Mouse (Mus musculus) hindbrain, postnatal 0 days (tissue): ENCODE data around the gene Ints14. TPM values are rescaled to one million over a fixed set of nuclear protein-coding genes. Genes with fewer than 3 reads are reported as not detected.
"Not testable (repeated sequence)": the region's sequence is repeated elsewhere in the genome, so short reads cannot be mapped to it uniquely, and the experiment has no call there.

Experiments used
- ATAC-seq: fragments of 200-750 bp; cut with Nextera tagmentation; 2 replicates; pipeline ENCODE4 v1.8.0; 2017; ENCODE audit warnings: mild to moderate bottlenecking, moderate TSS enrichment, moderate library complexity
- DNase-seq: peaks from one replicate; pipeline ENCODE4 v3.0.0-alpha.2; 2015; ENCODE audit warnings: low spot score
- H3K27ac ChIP-seq: fragments of 300-500 bp; sonication (generic); 2 replicates; pipeline ENCODE4 v1.5.1; 2014; ENCODE audit warnings: mild to moderate bottlenecking
- H3K27me3 ChIP-seq: fragments of 300-500 bp; sonication (generic); 2 replicates; pipeline ENCODE4 v1.6.1; 2014; ENCODE audit warnings: low read length, mixed read lengths; ENCODE audit not compliant: insufficient read depth
- H3K36me3 ChIP-seq: fragments of 300-500 bp; sonication (generic); 2 replicates; pipeline ENCODE4 v1.6.1; 2014; ENCODE audit warnings: low read length, mixed read lengths; ENCODE audit not compliant: insufficient read depth
- H3K4me1 ChIP-seq: fragments of 300-500 bp; sonication (generic); 2 replicates; pipeline ENCODE4 v1.6.1; 2014; ENCODE audit warnings: antibody characterized with exemption, low read length, mixed read lengths; ENCODE audit not compliant: insufficient read depth
- H3K4me2 ChIP-seq: fragments of 300-500 bp; sonication (generic); 2 replicates; pipeline ENCODE4 v1.6.1; 2014; ENCODE audit warnings: low read depth, mild to moderate bottlenecking, low read length, moderate library complexity, mixed read lengths
- H3K4me3 ChIP-seq: fragments of 300-500 bp; sonication (generic); 2 replicates; pipeline ENCODE4 v1.5.1; 2014; ENCODE audit warnings: low read length
- H3K9ac ChIP-seq: fragments of 300-500 bp; sonication (generic); replicated peaks from 2 replicates; pipeline ENCODE4 v1.6.1; 2014; ENCODE audit warnings: mild to moderate bottlenecking, low read length, moderate library complexity, mixed read lengths
- H3K9me3 ChIP-seq: fragments of 300-500 bp; sonication (generic); 2 replicates; pipeline ENCODE4 v1.6.1; 2016; ENCODE audit warnings: low read length, mixed read lengths
- CTCF ChIP-seq: IDR thresholded peaks from 2 replicates; pipeline ENCODE4 v1.5.1; 2016; ENCODE audit warnings: antibody characterized with exemption, control low read depth, low read depth
- WGBS: fragments of 180-500 bp; shearing (Covaris S2); extraction: QIAGEN DNeasy Blood & Tissue Kit; methylation state at CpG from one replicate; pipeline ENCODE4 v1.1.7; 2014; 5-methylcytosine and 5-hydroxymethylcytosine counted together
- polyA plus RNA-seq: library from polyadenylated mRNA; unstranded; fragments of >200 nt; fragmentation: Nextera tagmentation; extraction: Ambion mirVana; gene quantifications from 2 replicates; pipeline ENCODE4 v1.2.1, GENCODE M21; 2015
- total RNA-seq: library from RNA; depleted of rRNA; stranded (reverse); fragments of >200 nt; gene quantifications from 2 replicates; pipeline ENCODE4 v1.2.3, GENCODE M21; 2014

The Ints14 gene
- total and polyA plus RNA-seq, 2 experiments from 2014 or later, result 28.8 to 30.4 TPM

GRCm38 (mm10) chr9:64981904-64982303 is 21.2 kb downstream of the Ints14 start:
- Histone ChIP-seq H3K9ac (no peak overlapping the region), H3K4me3 (no peak overlapping the region), H3K36me3 (peaks cover 68% of the 10 kb centered on the region), H3K9me3 (no peaks in the 10 kb centered on the region), H3K4me1 (no peaks in the 10 kb centered on the region), H3K27me3 (no peaks in the 10 kb centered on the region), H3K4me2 (no peak overlapping the region), H3K27ac (no peak overlapping the region)
- DNase-seq, result no peak
- WGBS, result 68% methylated on average over 1 of the region's 1 CpGs
- TF ChIP-seq CTCF, result no peak
- ATAC-seq, result no peak

DNA sequence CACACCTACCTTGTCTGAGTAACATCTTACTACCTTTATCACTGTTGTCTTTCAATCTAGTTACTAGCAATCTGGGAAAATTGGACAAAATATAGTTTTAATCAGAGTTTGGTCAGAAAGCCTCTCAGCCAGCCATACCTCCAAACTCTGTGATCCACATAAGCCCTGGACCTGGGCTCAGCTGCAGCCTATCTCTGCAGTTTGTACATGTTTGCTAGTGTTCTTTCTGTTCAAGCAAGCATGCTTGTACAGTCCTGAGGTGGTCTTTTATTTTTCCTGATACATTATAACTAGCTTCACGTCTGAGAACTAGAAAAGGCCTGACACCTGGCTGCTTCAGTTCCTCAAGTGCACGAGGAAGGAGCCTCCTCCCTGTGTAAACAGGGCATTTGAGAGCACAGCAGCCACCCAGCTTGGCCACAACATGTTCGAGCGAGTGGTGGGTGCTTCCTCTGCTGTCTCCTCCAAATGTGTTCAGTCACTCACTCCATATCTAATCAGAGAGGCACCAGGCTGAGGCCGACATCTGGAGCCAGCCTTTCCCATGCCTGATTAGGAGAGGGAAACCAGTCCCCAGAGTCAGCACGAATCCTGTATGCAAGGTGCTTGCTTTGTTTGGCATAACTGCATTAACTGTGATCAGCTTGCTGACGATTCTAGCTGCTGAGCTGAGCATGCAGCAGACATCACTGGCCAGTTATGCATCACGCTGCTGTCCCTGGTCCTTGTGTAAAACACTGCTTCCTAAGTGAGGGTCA is 24.5 kb downstream of the Ints14 start:
- Histone ChIP-seq H3K4me3 (no peak overlapping the region), H3K9ac (no peak overlapping the region), H3K4me2 (no peak overlapping the region), H3K36me3 (peaks cover 72% of the 10 kb centered on the region), H3K27me3 (no peaks in the 10 kb centered on the region), H3K4me1 (no peaks in the 10 kb centered on the region), H3K27ac (no peak overlapping the region), H3K9me3 (no peaks in the 10 kb centered on the region)
- ATAC-seq (no peak), DNase-seq (no peak)
- no peak for TF ChIP-seq CTCF
- WGBS, result 80% methylated on average over 8 of the region's 8 CpGs

- Histone ChIP-seq H3K36me3 (peaks cover 72% of the 10 kb centered on the region), H3K27ac (no peak overlapping the region), H3K9ac (no peak overlapping the region), H3K4me2 (no peak overlapping the region), H3K4me1 (no peaks in the 10 kb centered on the region), H3K4me3 (no peak overlapping the region), H3K9me3 (no peaks in the 10 kb centered on the region), H3K27me3 (no peaks in the 10 kb centered on the region)
- 89% methylated on average over 9 of the region's 9 CpGs for WGBS
- DNase-seq (no peak), ATAC-seq (no peak)
- no peak for TF ChIP-seq CTCF
Observed at GRCm38 (mm10) chr9:64985807-64986206, 25.1 kb downstream of the Ints14 start.

DNA sequence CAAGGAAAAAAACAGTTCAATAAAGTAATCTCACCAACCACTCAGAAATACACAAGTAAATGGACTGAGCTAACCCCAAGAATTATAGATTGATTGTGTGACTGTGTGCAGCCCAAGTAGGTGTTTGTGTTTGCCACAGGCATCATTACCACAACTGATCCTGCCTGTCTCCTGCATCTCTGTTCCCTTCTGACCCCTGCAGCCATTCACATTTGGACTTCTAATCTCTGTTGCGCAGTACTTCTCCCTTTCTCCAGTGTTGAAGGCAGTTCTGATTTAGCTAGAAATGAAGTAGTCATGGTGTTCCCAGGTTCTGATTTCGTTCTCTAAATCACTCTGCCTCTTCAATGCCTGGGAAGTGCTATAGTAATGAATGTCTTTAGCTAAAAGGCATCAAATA is 26.9 kb downstream of the Ints14 start:
- no peak overlapping the region for H3K9ac ChIP-seq
- H3K9me3 ChIP-seq, result no peaks in the 10 kb centered on the region
- 94% methylated on average over 2 of the region's 2 CpGs for WGBS
- no peak overlapping the region for H3K4me3 ChIP-seq
- no peaks in the 10 kb centered on the region for H3K27me3 ChIP-seq
- no peak overlapping the region for H3K27ac ChIP-seq
- H3K4me1 ChIP-seq, result no peaks in the 10 kb centered on the region
- DNase-seq (no peak), ATAC-seq (no peak)
- peaks cover 73% of the 10 kb centered on the region for H3K36me3 ChIP-seq
- H3K4me2 ChIP-seq, result no peak overlapping the region
- TF ChIP-seq CTCF, result no peak

DNA sequence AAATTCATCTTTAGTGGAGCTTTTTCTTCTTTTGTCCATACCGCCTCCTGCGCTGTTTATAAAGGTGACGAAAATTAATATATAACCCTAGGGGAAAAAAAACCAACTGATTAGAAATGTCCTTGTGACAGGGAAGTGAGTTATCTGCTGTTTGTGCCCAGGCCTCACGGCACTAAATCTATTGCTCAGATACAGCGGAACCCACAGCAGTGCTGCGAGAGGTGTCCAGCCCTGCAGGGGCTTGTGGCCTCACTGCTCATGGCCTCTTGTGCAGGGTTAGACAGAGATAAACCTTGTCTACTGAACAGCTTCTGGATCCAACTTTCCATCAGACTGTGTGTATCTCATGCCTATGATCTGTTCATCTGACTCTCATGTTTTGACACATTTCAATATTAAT is 27.7 kb downstream of the Ints14 start:
- H3K27ac ChIP-seq, result no peak overlapping the region
- no peaks in the 10 kb centered on the region for H3K4me1 ChIP-seq
- peaks cover 74% of the 10 kb centered on the region for H3K36me3 ChIP-seq
- no peaks in the 10 kb centered on the region for H3K9me3 ChIP-seq
- WGBS, result 93% methylated on average over 6 of the region's 6 CpGs
- no peak for ATAC-seq
- H3K4me3 ChIP-seq, result no peak overlapping the region
- TF ChIP-seq CTCF, result no peak
- H3K9ac ChIP-seq, result no peak overlapping the region
- no peaks in the 10 kb centered on the region for H3K27me3 ChIP-seq
- H3K4me2 ChIP-seq, result no peak overlapping the region
- no peak for DNase-seq

DNA sequence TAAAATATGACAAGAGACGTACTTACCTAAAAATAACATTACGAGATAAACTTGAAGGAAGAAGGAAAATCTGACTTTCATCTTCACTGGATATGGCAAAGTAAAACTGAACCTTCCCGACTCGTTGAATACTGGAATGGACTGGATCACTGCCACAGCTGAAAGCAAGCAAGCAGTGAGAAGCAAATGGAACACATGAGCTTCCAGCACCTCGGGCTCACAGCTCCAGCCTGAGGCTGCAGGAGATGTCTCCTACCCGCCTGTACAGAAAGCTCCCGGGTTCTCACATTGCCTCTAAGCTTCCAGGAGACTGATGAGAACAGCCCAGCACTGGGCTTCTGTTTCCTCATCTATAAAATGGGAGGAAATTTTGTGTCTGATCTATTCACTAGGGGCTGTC is 29.6 kb downstream of the Ints14 start:
- no peaks in the 10 kb centered on the region for H3K27me3 ChIP-seq
- H3K36me3 ChIP-seq, result peaks cover 67% of the 10 kb centered on the region
- H3K27ac ChIP-seq, result no peak overlapping the region
- 90% methylated on average over 7 of the region's 7 CpGs for WGBS
- H3K4me1 ChIP-seq, result no peaks in the 10 kb centered on the region
- no peak overlapping the region for H3K4me3 ChIP-seq
- DNase-seq (no peak), ATAC-seq (no peak)
- H3K9me3 ChIP-seq, result no peaks in the 10 kb centered on the region
- TF ChIP-seq CTCF, result no peak
- no peak overlapping the region for H3K9ac ChIP-seq
- H3K4me2 ChIP-seq, result no peak overlapping the region

GRCm38 (mm10) chr9:64995464-64995863 is 34.8 kb downstream of the Ints14 start:
- WGBS, result 100% methylated on average over 1 of the region's 1 CpGs
- peak; percentile 30; the same call in 1 of the 2 replicates for TF ChIP-seq CTCF
- not testable (repeated sequence) for H3K4me1 ChIP-seq

More at GRCm38 (mm10) chr9:64995464-64995863, 34.8 kb downstream of the Ints14 start:
- not testable (repeated sequence) for H3K9me3 ChIP-seq, H3K9ac ChIP-seq, H3K27me3 ChIP-seq, H3K4me2 ChIP-seq, DNase-seq, H3K4me3 ChIP-seq, H3K27ac ChIP-seq, ATAC-seq
- peaks cover 38% of the 10 kb centered on the region for H3K36me3 ChIP-seq
